Mouse (Mus musculus): ENCODE data around the gene Ang.

- TF ChIP-seq CTCF (IDR thresholded peaks at IDR 0.05; ENCODE audit: extremely low read depth, insufficient read depth, insufficient read length, insufficient replicate concordance) (no peak), POLR2A (IDR thresholded peaks at IDR 0.05; ENCODE audit: low read depth, low read length) (no peak)
Observed at GRCm38 (mm10) chr14:51094921-51095320, 4.0 kb downstream of the Ang start.

All from spleen, adult 2 months (tissue).